Mouse (Mus musculus): ENCODE data around the gene Rtn4rl1. TPM values are rescaled to one million over a fixed set of nuclear protein-coding genes. Genes with fewer than 3 reads are reported as not detected.

Rtn4rl1 gene
- polyA plus RNA-seq, 1 experiment = 11.1 TPM

DNA sequence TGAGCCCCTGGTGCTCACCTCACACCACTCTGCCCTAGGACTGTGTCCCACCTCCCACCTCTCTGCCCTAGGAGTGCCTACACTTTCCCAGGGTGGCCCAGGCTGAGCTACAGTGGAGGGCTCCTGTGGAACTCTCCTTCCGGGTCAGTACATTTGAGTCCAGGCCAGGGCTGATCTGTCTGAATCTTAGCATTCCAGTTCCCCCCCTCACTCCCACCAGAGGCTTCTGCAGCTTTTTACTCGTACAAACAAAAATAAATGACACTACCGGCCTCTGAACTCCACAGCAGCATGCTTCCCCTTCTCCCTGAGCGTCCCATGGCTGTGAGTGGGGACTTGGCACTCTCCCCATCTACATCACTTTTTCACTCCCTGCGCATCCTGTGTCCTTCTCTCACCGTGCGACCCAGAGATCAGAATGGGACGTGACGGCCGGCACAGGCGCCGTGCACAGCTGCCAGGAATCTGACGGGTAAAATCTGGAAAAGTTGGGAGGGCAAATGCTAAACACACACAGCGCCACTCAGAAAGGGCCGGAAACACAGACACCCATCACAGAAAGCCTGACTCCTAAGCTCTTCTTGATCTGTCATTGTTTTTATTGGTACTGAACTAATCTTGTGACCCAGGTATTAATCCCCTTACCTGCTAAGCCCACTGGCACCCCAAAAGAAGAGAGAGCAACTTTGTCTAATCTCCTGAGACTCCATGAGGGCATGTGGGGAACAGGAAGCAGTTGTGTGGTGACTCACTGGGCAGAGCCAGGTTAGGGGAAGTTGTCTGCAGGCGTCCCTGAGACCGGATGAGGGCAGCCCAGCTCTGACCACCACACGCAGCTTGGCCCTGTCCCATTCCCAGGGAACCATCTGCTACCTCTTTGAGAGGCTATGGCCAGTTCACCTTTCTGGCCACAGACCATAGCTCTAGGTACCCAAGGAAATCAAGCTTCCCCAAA is 40.7 kb upstream of the Rtn4rl1 start:
- 57% methylated on average over 18 of the region's 18 CpGs for WGBS
- Histone ChIP-seq H3K4me1 (ENCODE audit: control insufficient read depth, insufficient read depth, insufficient read length) (peaks cover 5% of the 10 kb centered on the region; the same call in 1 of the 2 replicates), H3K4me3 (ENCODE audit: extremely low read depth, insufficient read depth, insufficient read length) (no peak overlapping the region), H3K27ac (ENCODE audit: insufficient read depth, low read length) (peak overlapping the region; percentile 86), H3K36me3 (ENCODE audit: control insufficient read depth, insufficient read depth, low read length) (peaks cover 13% of the 10 kb centered on the region), H3K27me3 (ENCODE audit: control insufficient read depth, insufficient read depth, low read length) (no peaks in the 10 kb centered on the region)
- TF ChIP-seq POLR2A (IDR thresholded peaks at IDR 0.05; ENCODE audit: low read depth, low read length) (no peak), CTCF (IDR thresholded peaks at IDR 0.05; ENCODE audit: extremely low read depth, insufficient read depth, insufficient read length, insufficient replicate concordance) (no peak)
- no peak for DNase-seq (ENCODE audit: low read depth in 1 of 2, low spot score in 2 of 2)

DNA sequence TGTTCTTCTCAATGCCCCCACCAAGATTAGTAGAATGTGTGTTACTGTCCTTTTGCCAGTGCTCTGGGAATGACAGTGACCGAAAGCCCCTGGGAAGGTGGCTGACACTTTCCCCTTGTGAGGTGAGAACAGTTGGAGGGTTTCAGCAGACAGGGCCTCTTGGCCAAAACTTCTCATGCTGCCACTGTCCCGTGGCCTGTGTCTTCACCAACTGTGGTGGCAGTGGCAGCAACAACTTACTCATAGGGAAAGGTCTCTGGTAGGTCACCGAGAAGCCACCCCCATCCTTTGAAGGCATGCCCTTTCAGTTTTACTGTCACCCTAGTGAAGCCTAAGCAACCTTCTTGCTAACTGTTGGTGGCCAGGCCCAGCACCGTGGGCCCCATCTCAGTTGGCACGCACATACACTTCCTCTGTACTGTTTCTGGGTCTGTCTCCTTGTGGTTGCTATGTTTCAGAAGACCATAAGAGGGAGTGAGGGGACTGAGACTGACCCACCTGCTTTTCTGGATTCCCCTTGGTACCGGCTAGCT is 39.5 kb upstream of the Rtn4rl1 start:
- Histone ChIP-seq H3K27ac (ENCODE audit: insufficient read depth, low read length) (0 out of 2 replicates have a peak overlapping the region, but pooled peaks have one; percentile 25), H3K4me3 (ENCODE audit: extremely low read depth, insufficient read depth, insufficient read length) (no peak overlapping the region), H3K36me3 (ENCODE audit: control insufficient read depth, insufficient read depth, low read length) (peaks cover 10% of the 10 kb centered on the region), H3K4me1 (ENCODE audit: control insufficient read depth, insufficient read depth, insufficient read length) (peaks cover 5% of the 10 kb centered on the region; the same call in 1 of the 2 replicates), H3K27me3 (ENCODE audit: control insufficient read depth, insufficient read depth, low read length) (no peaks in the 10 kb centered on the region; the same call in 1 of the 2 replicates)
- TF ChIP-seq CTCF (IDR thresholded peaks at IDR 0.05; ENCODE audit: extremely low read depth, insufficient read depth, insufficient read length, insufficient replicate concordance) (no peak), POLR2A (IDR thresholded peaks at IDR 0.05; ENCODE audit: low read depth, low read length) (no peak)
- no peak for DNase-seq (ENCODE audit: low read depth in 1 of 2, low spot score in 2 of 2)
- WGBS = 27% methylated on average over 6 of the region's 6 CpGs

DNA sequence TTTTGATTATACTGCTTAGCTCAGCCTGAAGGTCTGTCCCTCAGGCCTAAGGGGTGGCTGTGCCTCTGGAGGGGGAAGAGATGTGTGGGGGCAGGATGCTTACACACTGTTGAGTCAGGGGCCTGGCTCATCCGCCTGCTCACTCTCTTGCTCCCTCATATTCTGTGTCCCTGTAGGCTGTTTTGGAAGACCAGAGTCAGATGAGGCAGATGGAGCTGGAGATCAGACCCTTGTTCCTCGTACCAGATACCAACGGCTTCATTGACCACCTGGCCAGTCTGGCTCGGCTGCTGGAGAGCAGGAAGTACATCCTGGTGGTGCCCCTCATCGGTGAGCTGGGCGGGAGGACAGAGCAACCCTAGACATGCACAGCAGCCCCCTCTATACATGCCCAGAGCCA is 37.6 kb upstream of the Rtn4rl1 start:
- TF ChIP-seq CTCF (IDR thresholded peaks at IDR 0.05; ENCODE audit: extremely low read depth, insufficient read depth, insufficient read length, insufficient replicate concordance) (no peak), POLR2A (IDR thresholded peaks at IDR 0.05; ENCODE audit: low read depth, low read length) (no peak)
- no peak for DNase-seq (ENCODE audit: low read depth in 1 of 2, low spot score in 2 of 2)
- Histone ChIP-seq H3K27me3 (ENCODE audit: control insufficient read depth, insufficient read depth, low read length) (no peaks in the 10 kb centered on the region; the same call in 1 of the 2 replicates), H3K36me3 (ENCODE audit: control insufficient read depth, insufficient read depth, low read length) (peaks cover 12% of the 10 kb centered on the region), H3K4me1 (ENCODE audit: control insufficient read depth, insufficient read depth, insufficient read length) (peaks cover 5% of the 10 kb centered on the region; the same call in 1 of the 2 replicates), H3K27ac (ENCODE audit: insufficient read depth, low read length) (no peak overlapping the region), H3K4me3 (ENCODE audit: extremely low read depth, insufficient read depth, insufficient read length) (no peak overlapping the region)
- WGBS = 75% methylated on average over 6 of the region's 6 CpGs

DNA sequence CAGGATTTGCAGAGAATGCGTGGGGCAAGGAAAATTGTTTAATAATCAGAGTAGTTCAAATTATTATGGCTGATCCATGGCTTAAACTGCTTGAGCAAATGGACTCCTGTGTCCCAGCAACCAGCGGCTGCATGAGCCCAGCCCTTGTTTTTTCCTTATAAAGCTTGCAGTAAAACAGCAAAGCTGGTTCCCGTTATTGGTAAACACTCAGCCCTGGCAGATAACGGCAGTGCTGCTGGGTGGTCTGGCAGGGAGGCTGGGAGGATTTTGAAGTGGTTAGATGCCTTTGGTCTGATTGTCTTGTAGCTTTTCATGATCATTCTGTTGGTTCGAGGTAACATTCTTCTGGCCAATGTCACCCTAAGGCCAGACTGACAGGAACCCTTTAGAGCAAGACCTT is 37.2 kb upstream of the Rtn4rl1 start:
- WGBS = 90% methylated on average over 5 of the region's 5 CpGs
- Histone ChIP-seq H3K4me3 (ENCODE audit: extremely low read depth, insufficient read depth, insufficient read length) (no peak overlapping the region), H3K4me1 (ENCODE audit: control insufficient read depth, insufficient read depth, insufficient read length) (peaks cover 5% of the 10 kb centered on the region; the same call in 1 of the 2 replicates), H3K27ac (ENCODE audit: insufficient read depth, low read length) (no peak overlapping the region), H3K36me3 (ENCODE audit: control insufficient read depth, insufficient read depth, low read length) (peaks cover 11% of the 10 kb centered on the region), H3K27me3 (ENCODE audit: control insufficient read depth, insufficient read depth, low read length) (no peaks in the 10 kb centered on the region; the same call in 1 of the 2 replicates)
- TF ChIP-seq POLR2A (IDR thresholded peaks at IDR 0.05; ENCODE audit: low read depth, low read length) (no peak), CTCF (IDR thresholded peaks at IDR 0.05; ENCODE audit: extremely low read depth, insufficient read depth, insufficient read length, insufficient replicate concordance) (no peak)
- DNase-seq (ENCODE audit: low read depth in 1 of 2, low spot score in 2 of 2) = no peak

GRCm38 (mm10) chr11:75157037-75157436 is 36.5 kb upstream of the Rtn4rl1 start:
- Histone ChIP-seq H3K36me3 (ENCODE audit: control insufficient read depth, insufficient read depth, low read length) (peaks cover 12% of the 10 kb centered on the region), H3K27ac (ENCODE audit: insufficient read depth, low read length) (no peak overlapping the region), H3K4me1 (ENCODE audit: control insufficient read depth, insufficient read depth, insufficient read length) (peaks cover 5% of the 10 kb centered on the region; the same call in 1 of the 2 replicates), H3K4me3 (ENCODE audit: extremely low read depth, insufficient read depth, insufficient read length) (no peak overlapping the region), H3K27me3 (ENCODE audit: control insufficient read depth, insufficient read depth, low read length) (no peaks in the 10 kb centered on the region; the same call in 1 of the 2 replicates)
- TF ChIP-seq POLR2A (IDR thresholded peaks at IDR 0.05; ENCODE audit: low read depth, low read length) (no peak), CTCF (IDR thresholded peaks at IDR 0.05; ENCODE audit: extremely low read depth, insufficient read depth, insufficient read length, insufficient replicate concordance) (no peak)
- no peak for DNase-seq (ENCODE audit: low read depth in 1 of 2, low spot score in 2 of 2)
- WGBS = 66% methylated on average over 4 of the region's 4 CpGs

DNA sequence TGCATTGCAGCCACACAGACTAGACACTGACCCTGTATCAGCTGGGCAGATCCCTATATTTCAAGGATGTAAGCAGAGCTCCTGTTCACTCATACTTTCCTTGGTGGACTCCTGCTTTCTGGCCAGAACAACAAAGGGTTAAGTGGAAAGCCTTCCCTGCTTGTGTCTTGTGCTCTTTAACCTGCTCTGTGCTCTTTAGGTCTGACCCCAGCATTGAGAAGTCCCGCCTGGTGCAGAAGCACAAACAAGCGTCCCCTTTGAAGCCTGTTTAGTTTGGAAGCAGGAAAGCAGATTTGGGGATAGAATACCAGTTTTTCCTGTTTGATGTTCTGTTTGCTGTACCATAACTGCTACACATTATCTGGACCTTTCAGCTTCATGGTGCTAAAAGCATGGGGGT is 35.7 kb upstream of the Rtn4rl1 start:
- H3K4me3 ChIP-seq (ENCODE audit: extremely low read depth, insufficient read depth, insufficient read length) = no peak overlapping the region
- peaks cover 5% of the 10 kb centered on the region; the same call in 1 of the 2 replicates for H3K4me1 ChIP-seq (ENCODE audit: control insufficient read depth, insufficient read depth, insufficient read length)
- no peak for DNase-seq (ENCODE audit: low read depth in 1 of 2, low spot score in 2 of 2)
- no peaks in the 10 kb centered on the region; the same call in 1 of the 2 replicates for H3K27me3 ChIP-seq (ENCODE audit: control insufficient read depth, insufficient read depth, low read length)
- WGBS = 92% methylated on average over 2 of the region's 2 CpGs
- peaks cover 16% of the 10 kb centered on the region for H3K36me3 ChIP-seq (ENCODE audit: control insufficient read depth, insufficient read depth, low read length)
- H3K27ac ChIP-seq (ENCODE audit: insufficient read depth, low read length) = no peak overlapping the region
- TF ChIP-seq CTCF (IDR thresholded peaks at IDR 0.05; ENCODE audit: extremely low read depth, insufficient read depth, insufficient read length, insufficient replicate concordance) (no peak), POLR2A (IDR thresholded peaks at IDR 0.05; ENCODE audit: low read depth, low read length) (no peak)
